Mouse (Mus musculus) stomach, postnatal 0 days (tissue): ENCODE measurements at regions not wholly inside any gene's neighbourhood (a gene's known extent, or its start where the extent isn't known, plus 50 kb on each side); places are given as distances from the start of the nearest gene placed in this dataset.
A peak's percentile ranks its signal among the peaks of the same experiment; 100 is the strongest.
"Not testable (repeated sequence)": the region's sequence is repeated elsewhere in the genome, so short reads cannot be mapped to it uniquely, and the experiment has no call there.

Experiments used
- ATAC-seq: fragments of 200-750 bp; cut with Nextera tagmentation; 2 replicates; pipeline ENCODE4 v1.8.0; 2017; ENCODE audit not compliant: low FRiP score, low TSS enrichment
- DNase-seq: peaks from one replicate; pipeline ENCODE4 v3.0.0-alpha.2; 2016; ENCODE audit warnings: low spot score
- H3K27ac ChIP-seq: fragments of 300-500 bp; sonication (generic); replicated peaks from 2 replicates; pipeline ENCODE4 v1.5.1; 2014; ENCODE audit warnings: mild to moderate bottlenecking, control low read depth
- H3K27me3 ChIP-seq: fragments of 300-500 bp; sonication (generic); 2 replicates; pipeline ENCODE4 v1.6.1; 2014; ENCODE audit warnings: low read length; ENCODE audit not compliant: control insufficient read depth, insufficient read depth
- H3K36me3 ChIP-seq: fragments of 300-500 bp; sonication (generic); 2 replicates; pipeline ENCODE4 v1.6.1; 2014; ENCODE audit warnings: low read length, mixed read lengths; ENCODE audit not compliant: control insufficient read depth, insufficient read depth
- H3K4me1 ChIP-seq: fragments of 300-500 bp; sonication (generic); replicated peaks from 2 replicates; pipeline ENCODE4 v1.6.1; 2014; ENCODE audit warnings: antibody characterized with exemption; ENCODE audit not compliant: control insufficient read depth, insufficient read depth
- H3K4me2 ChIP-seq: fragments of 300-500 bp; sonication (generic); replicated peaks from 2 replicates; pipeline ENCODE4 v1.6.1; 2014; ENCODE audit warnings: low read depth, mild to moderate bottlenecking, control low read depth, moderate library complexity
- H3K4me3 ChIP-seq: fragments of 300-500 bp; sonication (generic); 2 replicates; pipeline ENCODE4 v1.5.1; 2014; ENCODE audit warnings: low read depth, low read length, control low read depth
- H3K9ac ChIP-seq: fragments of 300-500 bp; sonication (generic); 2 replicates; pipeline ENCODE4 v1.6.1; 2014; ENCODE audit warnings: mild to moderate bottlenecking, low read length, control low read depth, mixed read lengths
- H3K9me3 ChIP-seq: fragments of 300-500 bp; sonication (generic); 2 replicates; pipeline ENCODE4 v1.6.1; 2016; ENCODE audit warnings: low read length; ENCODE audit not compliant: control insufficient read depth
- CTCF ChIP-seq: IDR thresholded peaks from 2 replicates; pipeline ENCODE4 v1.5.1; 2016; ENCODE audit warnings: antibody characterized with exemption, low read depth, mild to moderate bottlenecking, moderate library complexity
- EP300 ChIP-seq: optimal IDR thresholded peaks from 2 replicates; pipeline ENCODE3; 2016; ENCODE audit warnings: antibody characterized with exemption
- WGBS: fragments of 180-500 bp; shearing (Covaris S2); extraction: QIAGEN DNeasy Blood & Tissue Kit; methylation state at CpG from one replicate; pipeline ENCODE4 v1.1.7; 2014; 5-methylcytosine and 5-hydroxymethylcytosine counted together

DNA sequence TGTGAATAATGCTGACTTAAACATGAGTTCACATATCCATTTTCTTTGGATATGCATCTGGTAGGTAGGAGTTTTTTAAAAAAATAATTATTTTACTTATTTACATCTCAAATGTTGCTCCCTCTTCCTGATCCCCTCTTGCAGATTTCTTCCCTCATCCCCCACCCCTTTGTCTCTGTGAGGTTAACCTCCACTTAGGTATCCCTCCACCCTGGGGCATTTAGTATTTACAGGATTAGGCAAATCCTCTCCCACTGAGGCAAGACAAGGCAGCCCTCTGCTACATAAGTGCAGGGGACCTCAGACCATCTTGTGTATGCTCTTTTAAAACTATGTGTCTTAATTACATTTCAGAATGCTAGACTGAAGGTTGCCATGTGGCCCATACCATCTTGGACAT is 155.2 kb upstream of the Shcbp1 start:
- Histone ChIP-seq H3K36me3 (no peaks in the 10 kb centered on the region), H3K4me3 (no peak overlapping the region), H3K27me3 (no peaks in the 10 kb centered on the region), H3K27ac (no peak overlapping the region), H3K9me3 (no peaks in the 10 kb centered on the region), H3K9ac (no peak overlapping the region), H3K4me1 (no peaks in the 10 kb centered on the region), H3K4me2 (no peak overlapping the region)
- no peak for TF ChIP-seq CTCF
- TF ChIP-seq EP300, result no peak
- ATAC-seq (no peak), DNase-seq (no peak)

DNA sequence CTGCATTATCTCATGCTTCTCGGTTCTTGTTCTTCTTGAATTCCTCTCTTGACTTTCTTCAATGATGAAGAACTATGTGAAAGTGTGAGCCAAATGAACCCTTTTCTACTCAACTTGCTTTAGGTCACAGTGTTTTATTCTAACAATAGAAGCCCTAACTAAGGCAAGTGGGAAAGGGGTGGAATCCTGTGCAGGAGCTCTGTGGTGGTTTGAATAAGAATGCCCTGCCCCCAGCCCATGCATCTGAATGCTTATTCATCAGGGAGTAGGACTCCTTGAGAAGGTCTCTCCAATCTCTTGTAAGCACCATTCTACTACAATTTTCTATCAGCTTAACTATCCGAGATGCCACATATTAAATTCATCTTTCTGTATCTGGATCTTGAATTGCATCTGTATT is 154.7 kb upstream of the Shcbp1 start:
- Histone ChIP-seq H3K9ac (no peak overlapping the region), H3K27ac (no peak overlapping the region), H3K4me1 (no peaks in the 10 kb centered on the region), H3K4me2 (no peak overlapping the region), H3K36me3 (no peaks in the 10 kb centered on the region), H3K4me3 (no peak overlapping the region), H3K9me3 (no peaks in the 10 kb centered on the region), H3K27me3 (no peaks in the 10 kb centered on the region)
- WGBS, result 68% methylated on average over 2 of the region's 2 CpGs
- no peak for TF ChIP-seq EP300
- TF ChIP-seq CTCF, result no peak
- no peak for ATAC-seq
- DNase-seq, result no peak

DNA sequence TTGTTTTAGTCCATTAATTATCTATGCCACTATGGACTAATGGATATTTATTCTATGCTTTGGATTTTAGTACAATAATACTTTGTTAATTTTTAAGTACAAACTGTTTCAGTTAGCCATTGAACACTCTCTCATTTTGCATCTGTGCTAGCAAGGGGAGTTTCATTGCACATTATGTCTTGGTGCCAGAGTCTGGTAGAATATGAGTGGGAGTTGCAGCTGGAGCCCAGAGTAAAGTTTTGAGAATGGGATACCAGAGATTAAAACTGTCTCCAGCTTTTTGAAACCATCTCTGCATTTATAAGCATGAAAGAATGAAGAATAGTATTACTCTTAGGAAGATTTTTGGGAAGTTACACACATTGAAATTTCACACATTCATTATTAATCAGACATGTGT is 137.1 kb upstream of the Shcbp1 start:
- no peak for ATAC-seq
- no peak for TF ChIP-seq EP300
- TF ChIP-seq CTCF, result no peak

DNA sequence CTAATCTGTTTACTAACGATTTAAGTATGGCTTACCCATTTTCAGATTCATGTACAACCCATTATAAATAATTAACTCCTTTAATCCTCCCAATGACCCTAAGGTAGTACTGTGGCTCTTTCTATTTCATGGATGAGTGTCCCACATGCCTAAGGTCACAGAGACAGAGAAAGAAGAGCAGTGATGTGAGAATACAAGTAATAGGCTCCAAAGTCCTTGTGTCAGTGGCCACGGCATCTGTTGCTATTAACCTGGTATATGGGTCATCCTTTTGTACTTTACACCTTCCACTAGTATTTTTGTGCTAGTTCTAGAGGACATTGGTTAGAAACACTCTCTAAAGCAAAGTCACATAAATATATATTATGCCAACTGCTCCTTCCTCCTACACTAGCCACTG is 115.7 kb upstream of the Shcbp1 start:
- DNase-seq (no peak), ATAC-seq (no peak)
- Histone ChIP-seq H3K27ac (no peak overlapping the region), H3K4me1 (no peaks in the 10 kb centered on the region), H3K4me3 (no peak overlapping the region), H3K36me3 (no peaks in the 10 kb centered on the region), H3K9me3 (no peaks in the 10 kb centered on the region), H3K27me3 (no peaks in the 10 kb centered on the region), H3K9ac (no peak overlapping the region), H3K4me2 (no peak overlapping the region)
- TF ChIP-seq EP300 (no peak), CTCF (no peak)
- WGBS, result 98% methylated on average over 2 of the region's 2 CpGs

More for the DNA sequence above, 137.1 kb upstream of the Shcbp1 start:
- no peaks in the 10 kb centered on the region for H3K4me1 ChIP-seq
- H3K27ac ChIP-seq, result no peak overlapping the region
- no peak for DNase-seq
- H3K4me3 ChIP-seq, result no peak overlapping the region
- H3K4me2 ChIP-seq, result no peak overlapping the region
- no peaks in the 10 kb centered on the region for H3K27me3 ChIP-seq
- no peaks in the 10 kb centered on the region for H3K9me3 ChIP-seq
- H3K36me3 ChIP-seq, result no peaks in the 10 kb centered on the region
- no peak overlapping the region for H3K9ac ChIP-seq

DNA sequence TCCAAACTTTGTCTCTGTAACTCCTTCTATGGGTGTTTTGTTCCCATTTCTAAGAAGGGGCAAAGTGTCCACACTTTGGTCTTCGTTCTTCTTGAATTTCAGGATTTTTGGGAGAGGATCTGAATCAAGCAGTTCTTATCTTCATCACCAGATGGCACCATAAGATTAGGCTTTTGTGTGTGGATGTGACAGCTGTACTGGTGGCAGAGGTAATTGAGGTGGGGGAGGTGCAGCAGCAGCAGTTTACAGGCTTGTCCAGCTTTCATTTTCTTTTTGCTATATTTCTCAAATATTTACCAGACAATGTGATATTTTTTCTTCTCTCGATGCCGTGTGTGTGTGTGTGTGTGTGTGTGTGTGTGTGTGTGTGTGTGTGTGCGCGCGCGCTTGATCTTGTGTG is 89.4 kb upstream of the Shcbp1 start:
- H3K36me3 ChIP-seq, H3K9ac ChIP-seq, H3K27ac ChIP-seq, H3K27me3 ChIP-seq, DNase-seq, ATAC-seq, H3K4me1 ChIP-seq, H3K9me3 ChIP-seq, H3K4me2 ChIP-seq, H3K4me3 ChIP-seq: not testable (repeated sequence)
- WGBS, result 70% methylated on average over 7 of the region's 7 CpGs
- peak; percentile 72 for TF ChIP-seq CTCF

DNA sequence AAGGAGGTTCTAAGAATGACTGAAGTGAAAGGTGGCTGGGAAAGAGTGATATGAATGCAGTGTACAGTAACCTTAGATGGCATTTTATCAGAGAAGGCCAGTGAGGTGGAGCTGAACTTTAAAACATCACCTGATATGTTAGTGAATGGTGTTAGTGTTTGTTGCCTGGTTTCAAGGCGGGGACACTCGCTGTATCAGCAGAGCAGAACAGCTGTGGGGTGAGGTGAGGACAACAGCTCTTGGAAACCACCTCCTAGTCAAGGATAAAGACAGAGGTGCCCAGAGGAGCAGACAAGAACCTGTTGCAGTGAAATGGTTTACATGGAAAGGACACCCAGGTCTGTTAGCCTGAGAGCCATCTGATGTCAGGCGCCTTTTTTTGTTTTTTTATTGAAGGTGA is 59.7 kb upstream of the Shcbp1 start:
- 67% methylated on average over 3 of the region's 3 CpGs for WGBS
- TF ChIP-seq CTCF, result no peak
- TF ChIP-seq EP300, result no peak
- no peaks in the 10 kb centered on the region for H3K36me3 ChIP-seq
- ATAC-seq, result peak; percentile 67; the same call in 1 of the 2 replicates
- no peaks in the 10 kb centered on the region for H3K9me3 ChIP-seq
- no peak overlapping the region for H3K4me2 ChIP-seq
- no peak overlapping the region for H3K4me3 ChIP-seq
- no peaks in the 10 kb centered on the region for H3K27me3 ChIP-seq
- peak; percentile 24 for DNase-seq
- no peak overlapping the region for H3K27ac ChIP-seq
- H3K9ac ChIP-seq, result no peak overlapping the region
- no peaks in the 10 kb centered on the region for H3K4me1 ChIP-seq
